Mouse (Mus musculus): ENCODE measurements around the gene Zswim3. TPM values are rescaled to one million over a fixed set of nuclear protein-coding genes. Genes with fewer than 3 reads are reported as not detected.
A peak's percentile ranks its signal among the peaks of the same experiment; 100 is the strongest.
"Not testable (repeated sequence)": the region's sequence is repeated elsewhere in the genome, so short reads cannot be mapped to it uniquely, and the experiment has no call there.

Gene Zswim3
- polyA plus RNA-seq, 1 experiment from 2014 or later: 7.9 TPM

DNA sequence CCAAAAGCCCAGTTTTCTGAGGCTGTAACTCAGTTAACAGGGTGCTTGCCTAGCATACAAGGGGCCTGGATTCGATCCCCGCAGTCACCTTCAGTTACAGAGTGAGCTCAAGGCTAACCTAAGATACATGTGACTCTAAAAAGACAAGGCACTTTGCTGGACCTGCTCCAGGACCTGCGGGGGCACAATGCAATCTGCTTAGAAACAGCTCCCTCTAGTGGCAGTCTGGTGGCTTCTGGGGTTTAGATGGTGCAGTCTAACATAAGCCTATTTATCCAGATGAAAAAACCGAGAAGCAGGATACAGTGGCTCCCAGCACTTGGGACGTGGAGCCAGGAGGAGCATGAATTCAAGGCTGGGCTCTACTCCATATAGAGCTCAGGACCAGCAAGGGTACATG, 10.6 kb upstream of the Zswim3 start:
- Histone ChIP-seq H3K36me3 (peaks cover 43% of the 10 kb centered on the region), H3K27ac (no peak overlapping the region), H3K27me3 (replicated peaks) (no peaks in the 10 kb centered on the region), H3K9ac (no peak overlapping the region), H3K9me3 (no peaks in the 10 kb centered on the region), H3K4me1 (peaks cover 2% of the 10 kb centered on the region; the same call in 1 of the 2 replicates), H3K4me3 (replicated peaks) (no peak overlapping the region), H3K4me2 (no peak overlapping the region)
- ATAC-seq (ENCODE audit: insufficient read depth, low FRiP score, low read depth): peak; percentile 32; the same call in 1 of the 2 replicates
- 38% methylated on average over 5 of the region's 5 CpGs for WGBS

DNA sequence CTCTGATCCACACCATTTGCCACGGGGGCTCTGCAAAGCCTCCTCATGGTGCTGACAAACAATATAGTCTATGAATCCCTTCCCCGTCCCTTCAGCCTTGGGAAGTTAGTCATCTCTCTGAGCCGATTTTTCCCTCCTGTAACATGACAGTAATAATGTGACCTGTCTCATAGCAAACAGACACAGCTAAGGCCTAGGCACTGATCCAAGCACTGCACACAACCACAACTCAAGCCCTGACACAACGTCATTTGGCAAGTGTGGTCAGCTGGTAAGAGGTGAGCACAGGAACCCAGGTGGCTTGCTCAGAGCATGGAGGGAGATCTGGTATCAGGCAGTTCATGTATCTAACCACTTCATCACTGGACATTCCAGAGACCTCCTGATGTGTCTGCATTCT, 9.0 kb upstream of the Zswim3 start:
- ATAC-seq (ENCODE audit: insufficient read depth, low FRiP score, low read depth): no peak
- Histone ChIP-seq H3K9ac (no peak overlapping the region), H3K27me3 (replicated peaks) (no peaks in the 10 kb centered on the region), H3K4me1 (peaks cover 2% of the 10 kb centered on the region; the same call in 1 of the 2 replicates), H3K36me3 (peaks cover 51% of the 10 kb centered on the region), H3K4me2 (no peak overlapping the region), H3K9me3 (no peaks in the 10 kb centered on the region), H3K27ac (no peak overlapping the region), H3K4me3 (replicated peaks) (no peak overlapping the region)
- 74% methylated on average over 4 of the region's 4 CpGs for WGBS

DNA sequence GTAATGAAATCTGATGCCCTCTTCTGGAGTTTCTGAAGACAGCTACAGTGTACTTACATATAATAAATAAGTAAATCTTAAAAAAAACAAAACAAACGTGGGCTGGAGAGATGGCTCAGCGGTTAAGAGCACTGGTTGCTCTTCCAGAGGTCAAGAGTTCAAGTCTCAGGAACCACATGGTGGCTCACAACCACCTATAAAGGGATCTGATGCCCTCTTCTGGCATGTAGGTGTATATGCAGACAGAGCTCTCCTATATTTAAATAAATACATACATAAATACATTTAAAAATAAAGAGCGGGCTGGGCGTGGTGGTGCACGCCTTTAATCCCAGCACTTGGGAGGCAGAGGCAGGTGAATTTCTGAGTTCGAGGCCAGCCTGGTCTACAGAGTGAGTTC, 6.3 kb upstream of the Zswim3 start:
- H3K27ac ChIP-seq; H3K4me1 ChIP-seq; H3K4me3 ChIP-seq (replicated peaks); ATAC-seq (ENCODE audit: insufficient read depth, low FRiP score, low read depth); H3K9me3 ChIP-seq; H3K27me3 ChIP-seq (replicated peaks); H3K4me2 ChIP-seq; H3K9ac ChIP-seq: not testable (repeated sequence)
- WGBS: 80% methylated on average over 6 of the region's 6 CpGs
- H3K36me3 ChIP-seq: peaks cover 43% of the 10 kb centered on the region

DNA sequence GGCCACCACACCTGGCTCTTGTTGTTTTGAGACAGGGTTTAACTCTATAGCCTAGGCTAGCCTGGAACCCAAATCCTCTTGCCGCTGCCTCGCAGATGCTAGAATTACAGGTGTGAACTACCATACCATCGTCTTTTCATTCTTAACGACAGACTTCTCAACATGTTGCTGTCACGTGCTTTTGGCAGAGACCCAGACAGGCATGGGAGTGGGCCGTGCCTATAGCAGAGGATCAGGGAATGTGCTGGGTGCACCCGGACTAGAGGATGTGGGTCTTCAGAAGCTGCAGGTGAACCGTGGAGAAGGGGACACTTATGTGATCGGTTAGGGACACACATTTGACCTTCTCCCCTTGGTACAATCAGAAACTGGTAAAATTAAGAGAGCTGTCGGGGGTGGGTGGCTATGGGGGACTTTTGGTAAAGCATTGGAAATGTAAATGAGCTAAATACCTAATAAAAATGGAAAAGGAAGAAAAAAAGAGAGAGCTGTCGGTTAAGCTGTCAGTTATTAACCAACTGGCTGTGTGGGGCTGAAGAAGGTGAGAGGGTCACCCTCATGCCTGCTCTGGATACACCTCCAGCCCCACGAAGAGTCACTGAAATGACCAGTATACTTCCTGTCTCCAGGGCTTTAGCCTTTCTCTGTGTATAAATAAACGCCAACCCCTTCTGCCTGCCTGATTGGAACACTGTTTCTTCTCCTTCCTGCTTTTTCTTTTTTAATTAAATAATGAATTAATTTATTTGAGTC, 4.5 kb upstream of the Zswim3 start:
- H3K27ac ChIP-seq: no peak overlapping the region

DNA sequence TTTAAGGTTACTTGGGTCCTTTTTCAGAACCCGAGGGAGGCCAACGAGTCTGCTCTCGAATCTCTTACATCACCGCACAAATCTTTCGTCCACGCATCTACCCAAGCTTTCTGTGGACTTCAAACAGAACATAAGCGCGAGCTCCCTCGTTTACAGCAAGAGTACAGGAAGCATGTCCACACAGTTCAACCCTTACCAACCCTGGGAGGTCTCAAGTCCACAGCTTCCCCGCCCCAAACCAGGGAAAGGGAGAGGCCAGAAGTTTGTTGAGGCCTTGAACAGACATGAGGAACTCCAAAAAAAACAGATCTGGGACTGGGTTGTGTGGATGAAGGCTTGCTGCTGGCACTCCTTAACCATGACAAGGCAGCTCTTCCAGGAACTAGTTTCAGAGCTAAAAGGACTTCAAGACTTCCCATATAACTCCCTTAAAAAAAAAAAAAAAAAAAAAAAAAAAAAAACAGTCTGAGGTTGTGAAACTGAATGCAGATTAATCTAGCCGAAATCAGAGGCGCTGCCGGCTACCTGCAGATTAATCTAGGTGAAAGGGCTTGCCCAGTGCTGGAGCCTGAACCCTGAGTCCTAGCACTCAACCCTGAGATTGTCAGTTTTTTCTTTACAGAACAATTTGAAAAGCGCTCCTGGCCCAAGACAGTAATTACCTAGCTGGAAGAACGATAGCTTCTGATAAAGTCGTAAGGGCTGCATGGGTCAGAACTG, 1.5 kb upstream of the Zswim3 start:
- WGBS: 85% methylated on average over 16 of the region's 16 CpGs
- Histone ChIP-seq H3K27me3 (replicated peaks) (no peaks in the 10 kb centered on the region), H3K36me3 (peaks cover 19% of the 10 kb centered on the region; the same call in 1 of the 2 replicates), H3K9me3 (no peaks in the 10 kb centered on the region), H3K4me1 (peaks cover 11% of the 10 kb centered on the region), H3K9ac (peak overlapping the region; percentile 47; the same call in 1 of the 2 replicates), H3K27ac (no peak overlapping the region), H3K4me3 (replicated peaks) (peak overlapping the region; percentile 88), H3K4me2 (peak overlapping the region; percentile 58)
- ATAC-seq (ENCODE audit: insufficient read depth, low FRiP score, low read depth): no peak

More for the DNA sequence above, 4.5 kb upstream of the Zswim3 start:
- 88% methylated on average over 13 of the region's 13 CpGs for WGBS
- H3K9ac ChIP-seq: no peak overlapping the region
- H3K4me3 ChIP-seq (replicated peaks): no peak overlapping the region
- peaks cover 5% of the 10 kb centered on the region for H3K4me1 ChIP-seq
- ATAC-seq (ENCODE audit: insufficient read depth, low FRiP score, low read depth): no peak
- H3K9me3 ChIP-seq: no peaks in the 10 kb centered on the region
- H3K27me3 ChIP-seq (replicated peaks): no peaks in the 10 kb centered on the region
- peaks cover 30% of the 10 kb centered on the region for H3K36me3 ChIP-seq
- H3K4me2 ChIP-seq: no peak overlapping the region

DNA sequence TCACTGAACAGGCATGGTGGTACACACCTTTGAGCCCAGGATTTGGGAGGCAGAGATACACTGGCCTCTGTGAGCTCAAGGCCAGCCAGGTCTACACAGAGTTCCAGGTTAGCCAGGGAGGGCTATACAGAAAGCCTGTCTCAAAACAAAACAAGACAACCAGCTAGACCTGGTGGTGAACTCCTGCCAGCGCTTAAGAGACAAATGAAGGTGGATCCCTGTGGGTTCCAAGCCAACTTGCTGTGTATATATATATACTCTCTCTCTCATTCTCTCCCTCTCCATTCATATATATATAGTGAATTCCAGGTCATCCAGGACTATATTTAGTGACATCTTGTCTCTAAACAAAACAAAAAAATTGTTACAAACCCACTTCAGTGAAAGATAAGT, 981 bp upstream of the Zswim3 start:
- Histone ChIP-seq H3K9me3 (no peaks in the 10 kb centered on the region), H3K4me2 (peak overlapping the region; percentile 58), H3K36me3 (peaks cover 20% of the 10 kb centered on the region; the same call in 1 of the 2 replicates), H3K27me3 (replicated peaks) (no peaks in the 10 kb centered on the region), H3K4me3 (replicated peaks) (peak overlapping the region; percentile 88), H3K4me1 (peaks cover 11% of the 10 kb centered on the region), H3K27ac (no peak overlapping the region), H3K9ac (peak overlapping the region; percentile 47)
- 56% methylated on average over 1 of the region's 1 CpGs for WGBS
- ATAC-seq (ENCODE audit: insufficient read depth, low FRiP score, low read depth): no peak

DNA sequence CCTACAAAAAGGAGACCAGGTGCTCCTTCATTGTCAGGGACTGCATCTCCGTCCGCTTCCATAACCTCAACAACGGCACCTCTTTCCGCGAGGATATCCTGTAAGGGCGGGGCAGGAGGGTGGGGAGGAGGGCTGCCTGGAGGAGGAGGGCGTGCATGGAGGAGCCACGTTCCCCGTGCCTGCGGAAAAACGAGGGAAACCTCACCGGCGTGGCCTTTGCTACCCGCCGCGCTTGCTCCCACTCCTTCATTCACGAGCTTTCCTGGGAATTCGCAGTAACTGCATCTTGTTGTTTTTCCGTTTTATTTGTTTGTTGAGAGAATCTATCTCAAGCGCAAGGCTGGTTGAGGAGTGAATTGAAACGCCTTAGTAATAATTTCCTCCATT, 427 bp downstream of the Zswim3 start:
- peak; percentile 53; the same call in 1 of the 2 replicates for ATAC-seq (ENCODE audit: insufficient read depth, low FRiP score, low read depth)
- H3K4me1 ChIP-seq: peaks cover 11% of the 10 kb centered on the region
- peak overlapping the region; percentile 88 for H3K4me3 ChIP-seq (replicated peaks)
- no peaks in the 10 kb centered on the region for H3K27me3 ChIP-seq (replicated peaks)
- peaks cover 10% of the 10 kb centered on the region; the same call in 1 of the 2 replicates for H3K36me3 ChIP-seq
- peak overlapping the region; percentile 92 for H3K27ac ChIP-seq
- H3K4me2 ChIP-seq: peak overlapping the region; percentile 91
- H3K9ac ChIP-seq: peak overlapping the region; percentile 81
- under 1% methylated on average over 21 of the region's 21 CpGs for WGBS
- H3K9me3 ChIP-seq: no peaks in the 10 kb centered on the region

DNA sequence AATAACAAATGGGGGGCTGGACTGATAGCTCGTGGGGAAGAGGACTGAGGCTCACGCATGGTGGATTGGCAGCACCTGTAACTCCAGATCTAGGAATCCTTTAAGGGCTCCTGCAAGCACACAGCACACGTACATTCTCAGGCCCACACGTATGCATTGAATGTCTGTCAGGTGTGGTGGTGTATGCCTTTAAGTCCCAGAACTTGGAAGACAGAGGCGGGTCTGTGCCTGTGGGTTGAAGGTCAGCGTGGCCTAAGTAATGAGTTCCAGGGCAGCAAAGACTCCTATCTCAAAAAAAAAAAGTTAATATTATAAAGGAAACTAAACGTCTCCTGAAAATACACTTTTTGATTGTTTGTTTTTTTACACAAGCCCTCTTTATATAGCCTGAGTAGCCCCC, 1.7 kb downstream of the Zswim3 start:
- WGBS: 62% methylated on average over 7 of the region's 7 CpGs
- 0 out of 2 replicates have a peak overlapping the region, but pooled peaks have one; percentile 10 for H3K27ac ChIP-seq
- peaks cover 10% of the 10 kb centered on the region; the same call in 1 of the 2 replicates for H3K36me3 ChIP-seq
- no peak overlapping the region for H3K9ac ChIP-seq
- peaks cover 11% of the 10 kb centered on the region for H3K4me1 ChIP-seq
- ATAC-seq (ENCODE audit: insufficient read depth, low FRiP score, low read depth): no peak
- no peak overlapping the region for H3K4me3 ChIP-seq (replicated peaks)
- H3K9me3 ChIP-seq: no peaks in the 10 kb centered on the region
- H3K27me3 ChIP-seq (replicated peaks): no peaks in the 10 kb centered on the region
- H3K4me2 ChIP-seq: 0 out of 2 replicates have a peak overlapping the region, but pooled peaks have one; percentile 8

DNA sequence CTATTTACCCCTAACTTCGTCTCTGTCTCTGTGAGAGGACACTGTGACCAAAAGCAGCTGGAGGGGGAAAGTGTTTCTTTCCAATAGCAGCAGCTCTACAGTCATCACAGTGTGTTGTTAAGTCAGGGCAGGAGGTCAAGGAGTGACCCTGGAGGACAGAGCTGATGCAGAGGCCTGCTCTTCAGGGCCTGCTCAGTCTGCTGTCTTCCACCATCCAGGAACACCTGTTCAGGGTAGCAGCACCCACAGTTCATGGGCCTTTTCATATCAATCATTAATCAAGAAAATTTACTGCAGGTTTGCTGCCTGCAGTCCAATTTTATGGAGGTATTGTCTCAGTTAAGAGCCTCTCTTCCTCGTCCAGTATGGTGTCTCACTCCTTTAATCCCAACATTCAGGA, 8.7 kb downstream of the Zswim3 start:
- Histone ChIP-seq H3K36me3 (0 out of 2 replicates have a peak, but pooled peaks cover under 1% of the 10 kb centered on the region), H3K4me2 (no peak overlapping the region), H3K27ac (no peak overlapping the region), H3K9me3 (no peaks in the 10 kb centered on the region), H3K4me1 (peaks cover 12% of the 10 kb centered on the region; the same call in 1 of the 2 replicates), H3K9ac (no peak overlapping the region), H3K27me3 (replicated peaks) (no peaks in the 10 kb centered on the region), H3K4me3 (replicated peaks) (no peak overlapping the region)
- WGBS: 59% methylated on average over 2 of the region's 2 CpGs
- ATAC-seq (ENCODE audit: insufficient read depth, low FRiP score, low read depth): no peak

DNA sequence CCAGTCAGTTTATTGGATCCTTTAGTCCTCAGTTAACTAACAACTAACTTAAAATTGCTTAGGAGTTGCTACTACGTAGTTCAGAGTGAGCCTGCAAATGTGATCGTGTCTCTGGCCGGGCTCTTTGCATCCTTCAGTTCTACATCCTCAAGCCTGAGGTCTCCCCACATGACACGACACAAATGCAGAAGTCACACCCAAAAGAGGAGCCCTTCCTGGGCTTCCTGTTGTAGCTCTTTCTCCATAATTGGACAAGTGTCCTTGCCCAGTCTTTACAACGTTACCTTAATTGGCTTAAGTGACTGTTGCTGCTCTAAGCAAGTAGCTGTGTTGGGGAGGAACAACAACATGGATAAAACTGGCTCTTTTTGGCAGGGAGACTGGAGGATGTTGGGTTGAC, 10.4 kb downstream of the Zswim3 start:
- H3K4me1 ChIP-seq: peaks cover 12% of the 10 kb centered on the region; the same call in 1 of the 2 replicates
- H3K4me2 ChIP-seq: no peak overlapping the region
- no peak overlapping the region for H3K9ac ChIP-seq
- peaks cover 6% of the 10 kb centered on the region; the same call in 1 of the 2 replicates for H3K36me3 ChIP-seq
- ATAC-seq (ENCODE audit: insufficient read depth, low FRiP score, low read depth): no peak
- 86% methylated on average over 5 of the region's 5 CpGs for WGBS
- H3K9me3 ChIP-seq: no peaks in the 10 kb centered on the region
- H3K27ac ChIP-seq: no peak overlapping the region
- no peaks in the 10 kb centered on the region for H3K27me3 ChIP-seq (replicated peaks)
- no peak overlapping the region for H3K4me3 ChIP-seq (replicated peaks)

DNA sequence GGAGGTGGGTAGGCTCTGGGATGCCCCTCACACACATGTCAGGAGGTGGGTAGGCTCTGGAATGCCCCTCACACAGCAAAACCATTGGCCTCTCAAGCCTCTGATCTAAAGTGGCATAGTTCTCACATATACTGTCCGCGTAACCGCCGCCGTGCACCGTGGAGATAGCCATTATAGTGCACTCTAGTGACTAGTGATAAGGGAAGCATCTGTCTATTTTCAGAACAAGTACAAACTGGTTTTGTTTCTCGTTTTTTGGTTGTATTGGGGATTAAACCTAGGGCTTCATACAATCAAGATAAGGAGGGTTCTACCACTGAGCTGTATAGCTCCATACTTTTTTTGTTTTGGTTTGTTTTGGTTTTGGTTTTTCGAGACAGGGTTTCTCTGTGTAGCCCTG, 10.9 kb downstream of the Zswim3 start:
- no peak for ATAC-seq (ENCODE audit: insufficient read depth, low FRiP score, low read depth)
- H3K27ac ChIP-seq: no peak overlapping the region
- WGBS: 88% methylated on average over 8 of the region's 8 CpGs
- no peak overlapping the region for H3K4me2 ChIP-seq
- peaks cover 12% of the 10 kb centered on the region; the same call in 1 of the 2 replicates for H3K4me1 ChIP-seq
- H3K36me3 ChIP-seq: peaks cover 6% of the 10 kb centered on the region; the same call in 1 of the 2 replicates
- no peak overlapping the region for H3K9ac ChIP-seq
- no peaks in the 10 kb centered on the region for H3K9me3 ChIP-seq
- H3K4me3 ChIP-seq (replicated peaks): no peak overlapping the region
- no peaks in the 10 kb centered on the region for H3K27me3 ChIP-seq (replicated peaks)

DNA sequence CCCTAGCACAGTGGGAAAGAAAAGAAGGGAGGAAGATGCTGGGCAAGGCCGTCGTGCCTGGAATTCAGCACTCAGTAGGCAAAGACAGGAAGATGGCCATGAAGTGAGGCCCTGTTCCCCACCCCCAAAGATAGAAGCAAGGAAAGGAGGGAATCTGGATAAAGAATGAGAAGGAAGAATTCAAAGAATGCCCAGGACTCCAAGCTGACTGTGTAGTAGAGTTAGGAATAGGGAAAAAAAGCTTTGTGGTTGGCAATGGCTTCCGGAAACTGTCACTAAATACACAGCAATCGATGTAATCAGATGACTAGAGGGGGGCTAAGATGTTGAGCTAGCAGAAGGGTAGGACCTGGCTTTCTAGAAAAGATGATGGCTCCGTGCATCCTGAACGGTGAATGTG, 12.3 kb downstream of the Zswim3 start:
- Histone ChIP-seq H3K4me1 (peaks cover 12% of the 10 kb centered on the region; the same call in 1 of the 2 replicates), H3K4me3 (replicated peaks) (no peak overlapping the region), H3K36me3 (peaks cover 6% of the 10 kb centered on the region; the same call in 1 of the 2 replicates), H3K27me3 (replicated peaks) (no peaks in the 10 kb centered on the region), H3K4me2 (no peak overlapping the region), H3K9me3 (no peaks in the 10 kb centered on the region), H3K27ac (no peak overlapping the region), H3K9ac (no peak overlapping the region)
- 65% methylated on average over 6 of the region's 6 CpGs for WGBS
- ATAC-seq (ENCODE audit: insufficient read depth, low FRiP score, low read depth): no peak
